Mouse (Mus musculus) layer of hippocampus, adult 9-11 months (tissue): Measurements from ENCODE around the gene Eml4.

ENCODE experiments used
- DNase-seq: peaks from one replicate; pipeline ENCODE4 v3.0.0; 2022

Gene Eml4

DNA sequence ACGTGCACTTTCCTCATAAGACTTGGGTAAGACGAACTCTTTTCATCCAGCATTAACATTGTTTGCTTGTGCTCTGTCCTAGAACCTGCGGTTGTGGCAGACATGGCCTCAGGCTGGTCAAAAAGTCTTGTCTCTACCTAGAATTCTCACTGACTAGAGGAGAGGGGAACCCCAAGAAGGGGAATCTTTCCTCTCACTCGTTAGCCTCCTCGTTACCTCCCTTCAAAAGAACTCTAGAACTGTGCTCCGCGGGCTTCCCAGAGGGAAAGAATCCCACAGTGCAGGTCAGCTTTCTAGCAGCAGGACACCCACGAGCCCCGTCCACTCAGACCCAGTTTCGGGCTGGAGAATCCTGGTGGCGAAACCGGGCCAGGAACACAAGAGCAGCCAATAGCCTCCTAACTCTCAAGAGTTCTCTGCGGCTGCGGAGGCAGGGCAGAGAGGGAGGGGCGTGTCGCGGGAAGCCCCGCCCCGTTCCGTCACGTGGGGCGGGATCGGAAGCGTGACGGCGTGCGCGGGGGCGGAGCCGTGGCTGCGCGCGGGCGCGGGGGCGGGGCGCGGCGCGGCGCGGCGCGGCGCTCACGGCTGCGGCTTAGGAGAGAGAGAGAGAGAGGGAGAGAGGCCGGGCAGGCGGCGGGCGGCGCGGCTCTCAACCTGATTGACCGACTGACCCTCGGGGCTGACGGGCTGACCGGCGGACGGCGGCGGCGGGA, at the start of gene Eml4:
Gene Eml4, plus strand, starts transcription at position 553 of the 713 bp plus-strand sequence.
- peak; percentile 94 for DNase-seq

DNA sequence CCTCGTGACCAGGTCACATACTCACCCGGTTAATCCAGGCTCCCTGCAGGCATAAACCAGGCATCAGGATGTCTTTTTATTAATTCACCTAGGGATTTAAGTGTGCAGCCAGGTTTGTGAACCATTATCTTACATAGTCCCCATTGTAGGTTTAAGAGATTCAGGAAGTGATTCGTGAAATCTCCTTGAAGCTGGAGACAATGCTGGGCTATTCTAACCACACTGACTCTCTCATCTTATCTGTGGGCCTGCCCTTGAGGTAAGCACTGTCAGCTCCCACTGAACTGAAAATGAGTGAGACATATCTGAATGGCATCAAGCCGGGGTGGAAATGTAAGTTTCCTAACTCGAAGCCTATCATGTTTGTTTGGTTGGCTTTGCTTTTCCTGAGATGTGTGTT, 49.3 kb upstream of the Eml4 start:
- DNase-seq = no peak

DNA sequence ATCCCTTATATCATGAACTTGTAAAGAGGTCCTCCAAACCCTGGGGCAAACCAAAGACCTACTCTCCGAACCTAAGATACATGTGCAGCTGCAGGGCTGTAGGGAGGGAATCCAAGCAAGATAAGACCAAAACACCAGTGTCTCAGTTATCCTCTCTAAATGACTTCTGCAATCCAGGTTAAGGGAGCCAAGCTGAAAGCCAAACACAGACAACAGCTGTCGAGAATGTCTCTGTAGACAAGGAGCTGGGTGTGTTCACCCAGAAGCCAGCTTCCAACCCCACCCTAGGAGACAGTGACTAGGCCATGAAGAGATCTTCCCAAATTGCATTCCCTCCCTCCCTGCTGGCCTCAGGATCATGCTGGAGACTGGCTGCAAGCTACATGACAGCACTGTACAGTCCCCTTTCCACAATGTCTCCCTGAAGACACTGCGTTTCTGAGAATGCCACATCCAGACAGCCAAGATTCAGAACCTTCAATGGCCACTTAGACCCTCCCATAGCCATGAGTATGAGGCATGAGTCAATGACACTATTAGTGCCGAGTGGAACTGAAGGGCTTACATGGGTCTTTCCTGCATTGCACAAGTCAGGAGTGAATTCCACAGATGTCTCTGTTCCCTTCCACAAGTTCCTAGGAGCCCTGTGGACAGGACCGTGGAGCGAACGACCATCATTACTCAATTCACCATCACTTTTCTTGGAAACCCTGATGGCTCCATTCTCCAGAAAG, 46.5 kb upstream of the Eml4 start:
- DNase-seq = no peak

DNA sequence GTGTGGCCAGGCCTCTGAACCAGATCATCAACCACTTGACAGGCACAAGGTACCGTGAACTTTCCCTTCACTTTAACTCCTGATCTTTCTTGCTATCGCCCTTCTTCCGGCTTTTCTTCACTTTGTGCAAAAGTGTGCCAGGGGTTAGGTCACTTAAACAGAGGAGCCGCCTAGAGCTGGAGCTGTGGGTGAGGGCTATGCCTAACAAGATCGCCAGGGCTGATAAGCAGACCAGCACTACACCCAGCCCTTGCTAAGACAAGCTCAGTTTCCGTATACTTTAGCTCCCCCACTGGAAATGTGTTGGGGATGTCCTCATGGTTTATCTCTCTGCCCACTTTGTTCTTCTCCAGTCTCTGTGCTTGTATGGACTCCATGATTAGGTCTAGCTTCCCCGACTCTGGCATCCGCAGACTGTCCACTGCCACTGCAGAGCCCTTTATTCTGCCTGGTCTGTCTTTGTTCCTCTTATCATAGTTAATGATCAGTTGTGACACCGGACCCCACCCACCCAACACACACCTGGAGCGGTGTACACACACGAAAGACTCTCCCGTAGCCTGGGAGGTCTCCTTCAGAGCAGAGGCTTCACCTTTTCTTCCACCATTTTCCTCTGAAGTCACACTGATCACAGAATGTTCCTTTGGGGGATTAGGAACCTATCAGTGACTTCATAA, 43.6 kb upstream of the Eml4 start:
- no peak for DNase-seq

DNA sequence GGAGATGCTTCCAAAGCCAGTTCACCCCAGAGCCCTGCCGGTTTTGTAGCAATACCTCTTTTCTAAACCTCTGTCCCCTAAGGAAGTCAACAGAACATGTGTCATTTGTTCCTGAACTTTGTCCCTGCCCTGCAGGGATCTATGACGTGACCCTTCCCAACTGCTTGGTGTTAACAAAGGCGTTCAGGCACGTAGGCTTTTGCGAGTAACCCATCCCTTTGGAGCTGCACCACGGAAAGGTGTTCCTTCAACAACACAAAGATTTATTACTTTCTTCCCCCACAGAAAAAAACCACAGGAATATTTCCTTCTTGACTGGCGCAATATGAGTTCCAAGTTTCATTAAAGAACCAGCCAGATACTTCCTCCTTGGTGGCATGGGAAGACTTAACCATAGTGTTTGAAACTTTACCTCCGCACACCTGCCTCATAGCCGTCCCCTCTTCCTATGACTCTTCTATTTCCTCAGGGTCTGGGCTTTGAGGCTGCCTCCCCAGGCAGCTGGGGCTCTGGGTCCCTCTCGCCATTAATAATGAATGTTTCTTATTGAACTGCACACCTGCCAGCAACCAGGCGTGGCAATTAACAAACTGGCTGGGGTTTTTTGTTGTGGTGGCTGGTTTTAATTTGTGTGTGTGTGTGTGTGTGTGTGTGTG, 43.0 kb upstream of the Eml4 start:
- no peak for DNase-seq

DNA sequence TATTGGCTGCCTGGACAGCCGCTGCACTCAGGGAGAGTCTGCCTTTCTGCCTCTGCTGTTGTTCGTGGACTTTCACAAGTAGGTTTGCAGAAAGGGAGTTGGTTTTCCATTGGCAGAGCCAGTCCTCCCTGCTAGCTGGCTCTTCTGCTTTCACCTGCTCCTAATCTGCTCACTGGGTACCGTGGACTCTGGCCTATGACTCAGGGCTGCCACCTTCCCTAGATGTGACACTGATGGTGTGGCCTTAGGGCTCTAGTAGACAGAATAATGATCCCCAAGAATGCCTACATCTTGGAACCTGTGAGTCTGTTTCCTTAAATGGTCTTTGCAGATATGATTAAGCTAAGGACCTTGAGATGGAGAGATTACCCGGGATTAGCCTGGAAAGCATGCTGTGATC, 42.3 kb upstream of the Eml4 start:
- no peak for DNase-seq

DNA sequence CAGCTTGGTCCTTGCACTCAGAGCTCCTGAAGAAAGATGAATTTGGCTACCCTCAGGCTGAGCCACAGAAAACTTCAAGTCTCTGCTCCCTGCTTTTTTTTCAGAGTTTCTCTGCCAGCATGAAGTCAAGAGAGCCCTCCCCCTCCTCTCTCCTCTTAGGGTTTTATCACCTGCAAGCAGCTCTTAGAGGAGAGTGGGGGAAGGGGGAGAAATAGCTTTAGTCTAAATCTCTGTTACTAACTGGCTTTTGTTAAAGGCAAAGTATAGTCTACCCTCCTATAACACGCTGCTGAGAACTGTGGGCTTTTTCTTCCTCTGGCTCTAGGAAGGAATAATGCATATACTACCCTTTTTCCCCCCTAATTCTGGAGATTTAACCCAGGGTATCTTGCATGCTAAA, 41.5 kb upstream of the Eml4 start:
- DNase-seq = no peak

DNA sequence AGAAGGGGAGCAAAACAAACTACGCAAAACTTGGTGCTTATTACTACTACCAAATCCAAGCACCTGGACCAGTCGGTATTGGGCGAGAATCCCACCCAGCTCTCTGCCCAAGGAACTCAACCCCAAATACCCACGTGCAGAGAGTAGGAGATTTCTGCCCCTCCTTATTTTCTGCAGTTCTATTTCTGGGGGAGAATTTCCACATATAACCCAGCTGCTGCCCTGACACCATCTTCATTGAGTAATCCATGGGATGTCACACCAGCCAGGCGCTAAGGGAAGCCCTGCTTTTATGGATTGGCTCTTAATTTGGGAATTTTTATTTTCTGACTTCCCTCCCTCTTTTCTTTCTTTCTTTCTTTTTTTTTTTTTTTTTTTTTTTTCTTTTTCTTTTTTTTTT, 38.9 kb upstream of the Eml4 start:
- DNase-seq = no peak

DNA sequence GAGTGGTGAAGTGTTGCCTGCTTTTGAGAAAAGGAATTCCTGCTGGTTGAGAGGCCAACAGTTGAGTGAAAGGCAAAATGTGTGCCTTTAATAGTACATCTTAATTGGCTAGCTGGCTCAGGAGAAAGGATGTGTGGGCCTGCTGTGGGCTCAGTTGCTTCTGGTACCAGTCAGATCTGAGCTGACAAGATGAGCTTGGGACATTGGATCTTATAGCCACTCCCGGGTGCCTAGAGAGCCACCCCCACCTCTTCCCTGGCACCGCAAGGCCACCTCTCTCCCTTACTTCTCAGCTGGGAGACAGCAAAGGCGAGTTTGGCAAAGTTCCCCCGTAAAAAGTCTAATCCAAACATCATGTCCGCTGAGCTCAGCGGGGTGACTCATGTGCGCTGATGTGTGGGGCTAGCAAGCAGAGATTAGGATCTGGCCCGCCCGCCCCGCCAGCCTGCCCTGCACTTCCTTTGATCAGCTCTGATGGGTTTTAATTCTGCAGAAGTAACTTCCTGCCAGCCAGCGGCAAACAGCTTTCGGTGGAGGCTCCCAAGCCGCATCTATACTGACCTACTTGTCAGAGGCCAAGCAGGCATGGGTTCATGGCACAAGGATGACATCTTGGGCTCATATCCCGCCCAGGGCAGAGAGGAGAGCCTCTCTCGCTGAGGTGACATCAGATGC, 38.4 kb upstream of the Eml4 start:
- DNase-seq = no peak

DNA sequence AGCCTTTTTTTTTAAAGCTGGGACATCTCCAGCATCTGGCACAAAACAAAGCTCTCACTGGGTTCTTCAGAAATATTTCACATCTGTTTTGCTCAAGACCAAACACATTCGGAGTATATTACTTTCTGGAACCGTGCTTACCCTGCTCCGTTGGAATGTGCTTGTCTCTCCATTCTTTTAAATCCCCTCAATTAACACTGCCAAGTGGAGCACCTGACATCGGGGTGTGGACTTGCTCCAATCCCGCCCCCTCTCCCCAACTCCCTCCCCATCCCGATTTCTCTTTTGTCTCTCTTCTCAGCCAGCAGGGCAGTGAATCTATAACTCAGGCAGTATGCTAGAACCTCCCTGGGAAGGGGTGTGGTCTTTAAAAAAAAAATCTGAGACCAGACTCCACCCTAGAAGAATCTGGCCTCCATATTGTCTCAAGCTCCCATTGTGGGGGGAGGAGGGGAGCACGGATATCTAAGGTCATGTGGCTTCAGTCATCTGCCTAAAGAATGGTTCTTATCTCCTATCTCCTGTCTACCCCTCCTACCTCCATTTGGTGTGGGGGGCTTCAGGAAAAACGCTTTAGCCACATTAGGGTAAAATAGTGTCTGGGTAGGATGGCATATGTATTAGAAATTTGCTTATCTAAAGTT, 37.6 kb upstream of the Eml4 start:
- DNase-seq = no peak

DNA sequence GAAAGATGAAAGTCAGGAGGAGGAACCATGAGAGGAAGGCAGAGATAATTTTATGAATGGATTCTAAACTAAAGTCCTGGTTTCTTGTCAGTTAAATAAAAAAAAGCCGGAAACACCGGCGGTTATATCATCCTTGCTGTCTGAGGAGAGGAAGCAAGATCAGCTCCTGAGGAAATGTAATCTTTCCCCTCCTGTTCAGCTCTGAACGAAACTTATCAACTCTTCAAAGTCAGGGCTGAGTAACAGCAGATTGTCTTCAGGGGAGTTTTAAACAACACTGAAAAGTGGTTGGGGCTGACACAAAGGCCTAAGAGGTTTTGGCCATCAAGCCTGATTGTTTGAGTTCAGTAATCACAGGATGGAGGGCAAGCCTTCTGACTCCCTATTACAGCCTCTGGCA, 35.3 kb upstream of the Eml4 start:
- DNase-seq = no peak

DNA sequence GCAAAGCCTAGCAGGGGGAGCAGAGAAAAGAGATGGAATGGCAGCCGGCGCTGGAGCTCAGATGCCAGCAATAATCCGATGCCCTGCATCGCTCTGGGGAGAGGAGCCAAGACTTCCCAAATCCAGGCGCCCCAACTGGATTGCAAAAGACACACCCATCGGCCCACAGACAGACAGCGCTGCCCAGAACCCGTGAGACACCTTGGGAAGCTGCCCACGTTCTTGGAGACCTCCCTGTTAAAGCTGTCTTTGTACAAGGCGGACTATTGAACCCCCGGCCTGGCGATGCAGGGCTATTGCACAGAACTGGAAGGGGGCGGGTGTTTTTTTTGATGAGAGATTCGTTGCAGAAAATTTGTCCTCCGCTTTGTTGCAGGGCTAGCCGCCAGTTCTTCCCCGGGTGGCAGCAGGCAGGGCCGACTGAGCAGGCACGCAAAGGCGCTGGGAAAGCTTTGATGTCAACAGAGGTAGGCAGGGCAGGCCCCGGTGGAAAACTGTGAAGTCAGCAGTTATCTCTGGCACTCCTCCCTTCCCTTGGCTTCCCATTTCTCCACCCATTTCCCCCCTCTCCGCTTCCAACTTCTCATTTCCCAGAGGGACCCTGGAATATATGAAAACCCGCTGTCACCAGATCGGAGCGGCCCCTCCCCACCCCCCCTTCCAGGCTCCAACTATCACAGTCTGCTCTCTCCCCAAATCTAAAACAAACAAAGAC, 28.0 kb upstream of the Eml4 start:
- DNase-seq = peak; percentile 62

DNA sequence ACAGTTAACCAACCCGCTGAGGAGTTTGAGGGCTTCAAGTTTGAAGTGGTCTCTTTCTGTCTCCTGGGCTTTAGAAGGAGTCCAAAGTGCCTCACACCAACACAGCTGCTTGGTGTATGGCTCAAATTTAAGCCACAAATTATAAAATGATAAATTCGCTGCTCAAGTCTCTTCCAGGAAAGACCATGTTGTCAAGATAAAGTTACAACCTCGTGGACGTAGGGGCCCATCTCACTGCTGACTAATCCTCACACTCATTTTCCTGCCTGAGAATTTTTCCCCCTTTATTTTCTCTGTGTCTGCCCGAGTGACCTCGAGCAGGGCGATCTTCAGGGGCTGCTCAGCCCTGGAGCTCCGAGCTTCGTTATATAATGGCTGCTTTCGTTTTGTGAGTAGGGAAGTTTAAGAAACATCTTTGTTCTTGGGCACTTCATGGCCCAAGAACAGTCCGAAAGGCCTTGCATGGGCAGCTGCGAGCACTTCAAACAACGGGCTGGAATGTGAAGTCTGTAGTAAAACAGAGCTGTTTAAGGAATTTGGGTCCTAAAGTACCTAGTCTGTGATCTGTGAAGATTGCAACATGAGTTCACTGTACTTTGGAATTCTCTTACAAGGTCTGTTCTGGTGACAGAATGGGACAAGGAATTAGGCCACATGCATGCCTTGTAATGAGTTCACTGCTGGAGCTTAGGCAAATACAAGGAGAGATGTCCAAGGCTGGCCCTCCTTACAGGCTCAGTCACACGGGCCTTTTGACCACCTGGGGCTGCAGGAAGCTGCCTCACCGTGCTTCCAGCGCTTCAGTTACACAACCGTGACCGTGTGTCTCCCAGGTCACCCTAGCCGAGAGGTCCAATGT, 27.1 kb upstream of the Eml4 start:
- no peak for DNase-seq

DNA sequence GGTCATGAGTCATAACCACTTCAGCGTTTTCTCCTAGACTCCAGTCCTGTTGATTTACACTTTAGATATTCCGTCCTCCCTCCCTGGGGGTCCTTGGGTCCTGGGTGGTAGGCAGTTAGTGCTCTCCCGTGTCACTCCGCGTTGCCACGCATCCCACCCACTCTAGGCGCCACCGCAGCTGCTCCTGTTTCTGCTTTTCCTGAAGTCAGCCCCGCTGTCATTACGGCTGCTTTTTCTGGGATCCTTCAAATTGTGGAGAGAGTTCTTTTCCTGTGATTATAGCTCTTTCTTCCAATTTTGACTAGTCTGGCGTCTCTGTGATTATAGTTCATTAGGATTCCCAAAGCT, 26.5 kb upstream of the Eml4 start:
- DNase-seq = no peak

DNA sequence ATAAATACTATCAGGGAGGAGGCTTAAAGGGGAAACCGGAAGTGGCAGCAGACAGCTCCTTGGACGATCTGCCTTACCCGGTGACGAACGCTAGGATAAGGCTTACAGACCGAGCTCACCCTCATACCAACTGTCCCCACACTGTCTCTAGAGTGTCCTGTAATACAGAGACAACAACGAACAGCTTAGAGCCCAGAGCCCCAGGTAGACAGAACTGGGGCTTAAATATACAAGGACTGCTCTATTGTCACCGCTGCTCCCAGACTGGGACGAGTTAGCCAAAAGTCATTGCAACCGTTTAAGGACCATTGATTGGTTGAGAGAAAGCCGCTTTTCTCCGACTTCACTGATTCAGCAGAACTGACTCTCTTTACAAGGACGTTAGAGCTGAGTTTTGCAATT, 15.5 kb upstream of the Eml4 start:
- no peak for DNase-seq

DNA sequence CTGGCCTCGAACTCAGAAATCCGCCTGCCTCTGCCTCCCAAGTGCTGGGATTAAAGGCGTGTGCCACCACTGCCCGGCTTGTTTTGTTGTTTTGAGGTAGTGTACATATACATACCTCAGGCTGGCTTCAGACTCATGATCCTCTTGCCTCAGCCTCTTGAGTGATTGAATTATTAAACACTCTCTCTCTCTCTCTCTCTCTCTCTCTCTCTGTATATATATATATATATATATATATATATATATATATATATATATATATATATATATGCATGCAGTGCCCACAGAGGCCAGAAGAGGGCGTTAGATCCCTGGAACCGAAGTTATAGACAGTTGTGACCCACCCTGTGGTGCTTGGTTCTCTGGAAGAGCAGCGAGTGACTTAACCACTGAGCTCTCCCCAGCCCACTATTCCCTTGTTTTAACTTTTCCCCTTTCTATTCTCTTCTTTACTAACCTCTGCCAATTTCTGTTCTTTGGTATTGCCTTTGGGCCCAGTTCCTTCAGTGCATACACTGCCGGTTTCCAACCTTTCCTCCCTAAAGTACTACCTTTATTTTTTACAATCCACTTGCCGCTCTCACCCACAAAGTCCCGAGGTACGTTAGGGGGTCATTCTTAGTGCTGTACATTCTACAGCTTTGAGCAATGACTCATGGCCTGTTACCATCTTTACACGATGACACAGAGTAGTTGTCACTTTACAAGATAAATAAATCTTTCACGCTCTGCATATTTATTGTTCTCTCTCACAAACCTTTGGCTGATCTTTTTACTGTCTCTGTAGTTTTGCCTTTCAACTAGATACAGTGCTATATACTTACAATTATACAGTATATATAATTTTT, 13.5 kb upstream of the Eml4 start:
- no peak for DNase-seq

DNA sequence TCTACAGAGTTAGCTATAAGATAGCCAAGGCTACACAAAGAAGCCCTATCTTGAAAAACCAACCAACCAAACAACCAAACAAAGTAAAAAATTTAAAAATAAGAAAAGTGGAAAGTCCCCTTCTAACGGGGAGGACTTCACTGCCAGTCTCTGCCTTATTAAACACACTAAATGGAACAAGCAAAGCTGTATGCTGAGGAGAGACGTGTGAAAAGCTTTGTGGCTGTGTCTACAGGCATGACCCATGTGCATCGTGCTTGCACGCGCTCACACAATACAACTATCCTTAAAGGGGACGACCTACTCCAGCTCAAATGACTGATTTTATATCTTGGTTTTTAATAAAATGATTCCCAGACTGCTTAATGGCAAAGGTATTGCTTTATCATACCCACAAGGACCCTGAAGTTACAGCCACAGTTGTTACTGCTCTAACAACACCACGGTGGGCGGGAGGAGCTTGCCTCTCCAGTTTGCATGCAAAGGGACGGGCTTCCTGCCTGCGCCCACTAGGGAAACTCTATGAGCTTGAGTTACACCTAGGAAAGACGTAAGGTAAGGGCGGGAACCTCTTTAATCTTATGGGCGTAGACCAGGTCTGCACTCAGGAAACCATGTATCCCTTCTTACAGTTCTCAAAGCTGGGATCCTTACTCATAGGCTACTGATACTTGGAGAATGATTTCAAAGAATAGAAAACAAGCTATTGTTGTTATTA, 11.2 kb upstream of the Eml4 start:
- DNase-seq = no peak

DNA sequence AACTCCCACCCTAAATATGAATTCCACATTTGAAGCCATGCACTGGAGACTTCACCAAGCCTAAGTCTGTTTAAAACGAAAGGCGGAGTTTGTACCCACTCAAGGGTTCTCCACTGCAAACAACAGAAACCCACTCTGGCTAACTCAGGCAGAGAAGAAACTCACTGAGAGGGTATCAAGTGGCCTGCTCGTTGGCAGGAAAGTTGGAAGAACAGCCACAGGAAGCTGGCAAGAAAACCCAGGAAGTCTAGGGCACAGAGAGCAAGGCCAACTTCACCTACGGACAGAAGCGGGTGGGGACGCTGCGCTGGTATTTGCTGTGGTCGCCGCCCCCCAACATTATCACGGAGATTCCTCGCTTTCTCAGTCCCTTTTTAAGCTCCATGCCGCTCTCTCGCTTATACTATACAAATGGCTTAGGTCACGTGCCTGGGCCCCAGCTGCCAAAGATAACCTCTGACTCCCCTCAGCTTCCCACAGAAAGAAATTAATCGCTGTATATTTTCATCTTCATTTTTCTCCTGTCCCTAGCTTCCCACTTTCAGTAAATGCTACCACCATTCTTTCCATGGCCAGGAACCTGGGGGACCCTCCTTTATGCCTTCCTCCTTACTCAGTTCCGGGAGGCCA, 9.7 kb upstream of the Eml4 start:
- DNase-seq = no peak

DNA sequence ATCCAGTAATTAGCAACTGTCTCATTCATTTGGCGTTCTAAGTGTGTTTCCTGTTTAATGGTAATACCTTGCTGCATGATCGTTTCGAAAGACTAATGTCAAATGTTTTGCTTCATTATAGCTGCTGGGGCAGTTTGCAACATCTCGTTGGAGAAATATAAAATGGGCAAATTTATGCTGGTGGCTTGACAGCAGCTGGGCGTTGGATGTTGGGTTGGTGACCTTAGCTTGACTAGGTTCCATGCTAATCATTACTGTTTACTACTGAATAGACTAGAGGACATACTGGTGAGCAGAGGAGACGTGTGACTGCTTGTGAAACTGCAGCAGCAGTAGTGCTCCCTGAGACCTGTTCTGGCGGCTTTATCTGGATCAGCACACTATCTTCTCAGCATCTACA, 6.5 kb upstream of the Eml4 start:
- DNase-seq = no peak
